Mouse (Mus musculus) brain, embryonic 14.5 days (tissue): ENCODE results near the gene Lyst.

Experiments used
- CTCF ChIP-seq: fragments of 200-500 bp; IDR thresholded peaks from 2 replicates; pipeline ENCODE4 v1.5.1; 2012; ENCODE audit warnings: inconsistent platforms, mild to moderate bottlenecking, moderate library complexity, borderline replicate concordance; ENCODE audit not compliant: insufficient read depth, insufficient read length; ENCODE audit errors: extremely low read depth
- POLR2A ChIP-seq: fragments of 200-500 bp; IDR thresholded peaks from 2 replicates; pipeline ENCODE4 v1.6.1; 2012; ENCODE audit warnings: mild to moderate bottlenecking, inconsistent platforms, borderline replicate concordance; ENCODE audit not compliant: poor library complexity, insufficient read depth, insufficient read length, severe bottlenecking; ENCODE audit errors: extremely low read depth

- TF ChIP-seq CTCF (no peak), POLR2A (no peak)
Measured at GRCm38 (mm10) chr13:13597896-13598295, 7.7 kb downstream of the Lyst start.
